Mouse (Mus musculus): ENCODE measurements at regions not wholly inside any gene's neighbourhood (a gene's known extent, or its start where the extent isn't known, plus 50 kb on each side); places are given as distances from the start of the nearest gene placed in this dataset.

DNA sequence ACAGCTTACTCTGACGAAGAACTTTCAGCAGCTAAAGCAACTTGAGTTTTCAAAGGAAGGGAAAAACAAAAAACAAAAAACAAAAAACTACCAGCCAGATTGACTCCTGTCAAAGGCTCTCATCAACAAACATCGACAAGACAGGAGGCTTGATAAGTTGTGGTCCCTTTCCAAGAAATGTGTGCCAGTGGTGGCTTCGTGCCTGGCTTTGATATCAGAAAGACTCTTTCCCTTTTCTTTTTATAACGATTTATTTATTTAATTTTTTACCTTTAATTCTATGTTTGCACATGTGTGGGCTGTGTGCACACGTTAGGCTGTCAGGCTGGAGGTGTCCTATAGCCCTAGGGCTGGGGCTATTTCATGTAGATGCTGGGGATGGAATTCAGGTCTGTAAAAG is 60.4 kb downstream of the Dact1 start:
- Histone ChIP-seq H3K4me3 (ENCODE audit: low read depth, low read length) (no peak overlapping the region), H3K4me1 (ENCODE audit: control insufficient read depth, insufficient read depth, low read length) (no peaks in the 10 kb centered on the region), H3K36me3 (replicated peaks; ENCODE audit: control insufficient read depth, insufficient read depth, low read depth, low read length) (no peaks in the 10 kb centered on the region), H3K4me2 (ENCODE audit: low read depth, low read length) (no peak overlapping the region), H3K27me3 (ENCODE audit: control insufficient read depth, insufficient read depth, low read length) (no peaks in the 10 kb centered on the region), H3K9me3 (replicated peaks; ENCODE audit: control insufficient read depth, low read length) (no peaks in the 10 kb centered on the region), H3K27ac (replicated peaks; ENCODE audit: low read depth, low read length) (no peak overlapping the region), H3K9ac (replicated peaks; ENCODE audit: low read length) (no peak overlapping the region)
- ATAC-seq (replicated peaks; ENCODE audit: insufficient number of reproducible peaks, low FRiP score, low TSS enrichment, low read depth) (no peak), DNase-seq (ENCODE audit: low spot score) (no peak)
- 57% methylated on average over 5 of the region's 5 CpGs for WGBS

DNA sequence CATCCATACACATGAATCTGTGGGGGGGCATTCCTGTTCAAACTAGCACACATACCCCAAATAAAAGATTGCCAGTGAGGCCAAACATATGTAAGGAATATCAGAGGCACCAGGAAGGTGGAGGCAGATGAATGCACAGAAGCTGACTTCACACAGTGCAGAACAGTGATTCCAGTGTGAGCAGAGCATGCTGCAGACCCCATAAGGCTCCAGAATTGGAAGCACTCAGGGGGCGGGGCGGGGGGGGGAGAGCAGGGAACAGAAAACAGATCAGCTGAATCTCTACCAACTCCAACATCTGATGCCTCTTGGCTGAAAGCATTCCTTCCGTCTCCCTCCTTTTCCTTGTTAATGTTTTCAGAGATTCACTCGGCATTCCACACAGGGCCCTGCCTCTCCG is 62.3 kb downstream of the Dact1 start:
- DNase-seq (ENCODE audit: low spot score) = no peak
- Histone ChIP-seq H3K4me3 (ENCODE audit: low read depth, low read length) (no peak overlapping the region), H3K27ac (replicated peaks; ENCODE audit: low read depth, low read length) (no peak overlapping the region), H3K4me1 (ENCODE audit: control insufficient read depth, insufficient read depth, low read length) (no peaks in the 10 kb centered on the region), H3K36me3 (replicated peaks; ENCODE audit: control insufficient read depth, insufficient read depth, low read depth, low read length) (no peaks in the 10 kb centered on the region), H3K9ac (replicated peaks; ENCODE audit: low read length) (no peak overlapping the region), H3K27me3 (ENCODE audit: control insufficient read depth, insufficient read depth, low read length) (no peaks in the 10 kb centered on the region), H3K9me3 (replicated peaks; ENCODE audit: control insufficient read depth, low read length) (no peaks in the 10 kb centered on the region), H3K4me2 (ENCODE audit: low read depth, low read length) (no peak overlapping the region)
- WGBS = 65% methylated on average over 5 of the region's 5 CpGs
- no peak for ATAC-seq (replicated peaks; ENCODE audit: insufficient number of reproducible peaks, low FRiP score, low TSS enrichment, low read depth)

DNA sequence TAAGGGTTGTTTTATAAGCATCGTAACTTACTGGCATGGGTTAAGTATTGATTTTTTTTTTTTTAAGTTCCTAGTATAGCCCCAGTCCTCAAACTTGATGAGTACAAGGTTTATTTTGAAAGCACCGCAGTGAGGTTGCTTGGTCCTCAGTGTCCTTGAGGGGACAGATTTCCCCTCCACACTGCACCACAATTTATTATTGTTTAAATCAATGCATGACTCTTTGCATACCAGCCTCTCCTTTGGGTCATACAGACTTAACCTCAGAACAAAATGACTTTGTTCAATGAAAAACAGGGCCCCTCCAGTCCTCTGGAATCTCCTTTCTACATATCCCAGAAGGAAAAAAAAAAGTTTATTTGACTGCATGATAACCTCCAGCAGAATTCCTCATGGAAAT is 63.9 kb downstream of the Dact1 start:
- 48% methylated on average over 2 of the region's 2 CpGs for WGBS
- Histone ChIP-seq H3K4me3 (ENCODE audit: low read depth, low read length) (no peak overlapping the region), H3K9ac (replicated peaks; ENCODE audit: low read length) (no peak overlapping the region), H3K4me2 (ENCODE audit: low read depth, low read length) (no peak overlapping the region), H3K4me1 (ENCODE audit: control insufficient read depth, insufficient read depth, low read length) (no peaks in the 10 kb centered on the region), H3K27me3 (ENCODE audit: control insufficient read depth, insufficient read depth, low read length) (no peaks in the 10 kb centered on the region), H3K27ac (replicated peaks; ENCODE audit: low read depth, low read length) (no peak overlapping the region), H3K9me3 (replicated peaks; ENCODE audit: control insufficient read depth, low read length) (no peaks in the 10 kb centered on the region), H3K36me3 (replicated peaks; ENCODE audit: control insufficient read depth, insufficient read depth, low read depth, low read length) (no peaks in the 10 kb centered on the region)
- no peak for DNase-seq (ENCODE audit: low spot score)
- ATAC-seq (replicated peaks; ENCODE audit: insufficient number of reproducible peaks, low FRiP score, low TSS enrichment, low read depth) = no peak

DNA sequence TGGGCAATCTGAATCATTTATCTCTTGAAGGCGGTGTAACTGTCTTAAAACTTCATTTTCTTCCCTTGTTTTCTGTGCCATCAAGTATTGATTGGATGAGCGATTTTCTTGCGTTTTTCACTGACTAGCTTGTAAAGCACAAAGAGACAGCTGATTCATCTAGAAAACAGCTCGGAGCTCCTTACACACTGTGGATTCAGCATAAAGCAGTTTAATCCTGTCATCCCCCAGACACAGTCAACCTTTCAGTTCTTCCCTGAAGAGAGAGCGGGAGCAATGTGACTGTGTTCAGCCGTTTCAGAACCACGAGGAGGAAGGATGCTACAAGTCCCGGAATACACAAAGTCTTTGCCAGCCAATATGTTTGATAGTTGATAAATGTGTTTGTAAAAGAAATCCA is 66.8 kb downstream of the Dact1 start:
- H3K27me3 ChIP-seq (ENCODE audit: control insufficient read depth, insufficient read depth, low read length) = no peaks in the 10 kb centered on the region
- ATAC-seq (replicated peaks; ENCODE audit: insufficient number of reproducible peaks, low FRiP score, low TSS enrichment, low read depth) = no peak
- no peaks in the 10 kb centered on the region for H3K4me1 ChIP-seq (ENCODE audit: control insufficient read depth, insufficient read depth, low read length)
- H3K27ac ChIP-seq (replicated peaks; ENCODE audit: low read depth, low read length) = no peak overlapping the region
- H3K4me2 ChIP-seq (ENCODE audit: low read depth, low read length) = no peak overlapping the region
- 69% methylated on average over 8 of the region's 8 CpGs for WGBS
- H3K9me3 ChIP-seq (replicated peaks; ENCODE audit: control insufficient read depth, low read length) = no peaks in the 10 kb centered on the region
- no peak for DNase-seq (ENCODE audit: low spot score)
- H3K4me3 ChIP-seq (ENCODE audit: low read depth, low read length) = no peak overlapping the region
- no peak overlapping the region for H3K9ac ChIP-seq (replicated peaks; ENCODE audit: low read length)
- no peaks in the 10 kb centered on the region for H3K36me3 ChIP-seq (replicated peaks; ENCODE audit: control insufficient read depth, insufficient read depth, low read depth, low read length)

DNA sequence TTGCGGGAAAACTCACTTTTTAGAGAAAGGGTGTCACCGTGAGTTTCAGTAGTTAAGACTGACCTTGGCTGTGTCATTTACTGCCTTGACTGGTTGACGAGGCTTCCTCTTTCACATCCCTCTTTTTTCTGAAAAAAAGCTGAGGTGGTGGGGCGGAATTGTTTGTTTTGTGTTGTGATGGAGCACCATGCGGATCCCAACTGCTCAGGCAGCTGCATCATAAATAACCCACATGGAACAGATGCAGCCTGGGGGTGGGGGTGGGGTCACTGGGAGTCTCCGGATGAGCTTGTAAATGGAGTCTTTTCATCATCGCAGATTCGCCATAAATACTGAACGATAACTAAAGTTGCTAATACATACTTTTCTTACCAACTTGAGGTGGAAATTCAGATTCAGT is 67.3 kb downstream of the Dact1 start:
- ATAC-seq (replicated peaks; ENCODE audit: insufficient number of reproducible peaks, low FRiP score, low TSS enrichment, low read depth) (no peak), DNase-seq (ENCODE audit: low spot score) (no peak)
- H3K9ac ChIP-seq (replicated peaks; ENCODE audit: low read length) = no peak overlapping the region
- 56% methylated on average over 9 of the region's 9 CpGs for WGBS
- H3K27ac ChIP-seq (replicated peaks; ENCODE audit: low read depth, low read length) = no peak overlapping the region
- no peak overlapping the region for H3K4me3 ChIP-seq (ENCODE audit: low read depth, low read length)
- no peaks in the 10 kb centered on the region for H3K4me1 ChIP-seq (ENCODE audit: control insufficient read depth, insufficient read depth, low read length)
- no peaks in the 10 kb centered on the region for H3K27me3 ChIP-seq (ENCODE audit: control insufficient read depth, insufficient read depth, low read length)
- no peaks in the 10 kb centered on the region for H3K9me3 ChIP-seq (replicated peaks; ENCODE audit: control insufficient read depth, low read length)
- H3K36me3 ChIP-seq (replicated peaks; ENCODE audit: control insufficient read depth, insufficient read depth, low read depth, low read length) = no peaks in the 10 kb centered on the region
- H3K4me2 ChIP-seq (ENCODE audit: low read depth, low read length) = no peak overlapping the region

DNA sequence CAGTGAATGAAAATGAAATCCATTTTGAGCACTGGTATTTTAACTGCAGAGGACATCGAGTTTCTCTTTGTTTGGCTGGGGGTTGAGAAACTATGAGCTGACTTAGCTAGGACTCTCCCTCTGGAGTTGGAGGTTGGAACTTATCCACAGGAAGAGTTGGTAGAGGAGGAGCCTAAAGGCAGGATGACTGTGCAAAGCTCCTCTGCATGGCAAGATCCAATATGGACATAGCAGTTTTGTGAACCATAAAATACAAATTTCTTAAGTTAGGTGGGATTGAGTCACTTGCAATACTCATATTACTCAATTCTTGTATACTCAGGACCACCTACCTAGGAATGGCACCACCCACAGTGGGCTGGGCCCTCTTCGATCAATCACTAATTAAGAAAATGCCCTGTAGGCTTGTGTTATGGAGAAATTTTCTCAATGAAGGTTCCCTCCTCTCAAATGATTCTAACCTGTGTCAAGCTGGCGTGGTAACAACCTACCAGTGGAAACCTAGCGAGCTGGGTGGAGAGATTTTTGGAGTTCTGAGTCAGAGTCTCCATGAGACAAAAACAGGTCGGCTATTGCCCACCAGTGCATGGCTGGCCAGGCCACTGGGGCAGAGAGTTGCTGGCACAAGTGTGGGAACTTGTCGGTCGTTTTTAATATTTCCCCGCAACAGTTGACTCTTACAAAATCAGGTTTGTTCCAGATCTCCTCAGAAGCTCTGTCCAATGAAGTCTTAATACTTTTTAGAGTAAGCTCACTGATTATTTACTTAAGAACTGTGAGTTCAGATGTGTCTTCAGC is 70.1 kb downstream of the Dact1 start:
- no peak for DNase-seq (ENCODE audit: low spot score)
- H3K4me1 ChIP-seq (ENCODE audit: control insufficient read depth, insufficient read depth, low read length) = no peaks in the 10 kb centered on the region
- no peak overlapping the region for H3K27ac ChIP-seq (replicated peaks; ENCODE audit: low read depth, low read length)
- no peaks in the 10 kb centered on the region for H3K36me3 ChIP-seq (replicated peaks; ENCODE audit: control insufficient read depth, insufficient read depth, low read depth, low read length)
- no peaks in the 10 kb centered on the region for H3K9me3 ChIP-seq (replicated peaks; ENCODE audit: control insufficient read depth, low read length)
- ATAC-seq (replicated peaks; ENCODE audit: insufficient number of reproducible peaks, low FRiP score, low TSS enrichment, low read depth) = no peak
- H3K4me3 ChIP-seq (ENCODE audit: low read depth, low read length) = no peak overlapping the region
- no peaks in the 10 kb centered on the region for H3K27me3 ChIP-seq (ENCODE audit: control insufficient read depth, insufficient read depth, low read length)
- no peak overlapping the region for H3K4me2 ChIP-seq (ENCODE audit: low read depth, low read length)
- no peak overlapping the region for H3K9ac ChIP-seq (replicated peaks; ENCODE audit: low read length)
- 86% methylated on average over 8 of the region's 8 CpGs for WGBS

DNA sequence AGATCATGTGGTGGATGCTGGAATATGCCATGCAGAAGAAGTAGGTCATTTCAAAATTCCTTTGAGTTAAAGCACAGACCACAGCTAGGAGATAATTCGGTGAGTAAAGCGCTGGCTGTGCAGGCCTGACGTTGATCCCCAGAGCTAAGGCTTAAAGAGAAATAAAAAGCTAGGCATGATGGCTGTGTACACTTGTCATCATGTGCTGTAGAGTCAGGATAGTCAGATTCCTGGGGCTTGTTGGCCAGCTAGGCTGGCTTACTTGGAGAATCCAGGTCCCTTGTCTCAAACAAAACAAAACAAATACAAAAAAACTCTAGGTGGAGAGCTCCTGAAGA is 70.7 kb downstream of the Dact1 start:
- 84% methylated on average over 3 of the region's 3 CpGs for WGBS
- no peak overlapping the region for H3K27ac ChIP-seq (replicated peaks; ENCODE audit: low read depth, low read length)
- H3K27me3 ChIP-seq (ENCODE audit: control insufficient read depth, insufficient read depth, low read length) = no peaks in the 10 kb centered on the region
- H3K4me3 ChIP-seq (ENCODE audit: low read depth, low read length) = no peak overlapping the region
- DNase-seq (ENCODE audit: low spot score) = no peak
- no peaks in the 10 kb centered on the region for H3K4me1 ChIP-seq (ENCODE audit: control insufficient read depth, insufficient read depth, low read length)
- H3K4me2 ChIP-seq (ENCODE audit: low read depth, low read length) = no peak overlapping the region
- H3K36me3 ChIP-seq (replicated peaks; ENCODE audit: control insufficient read depth, insufficient read depth, low read depth, low read length) = no peaks in the 10 kb centered on the region
- ATAC-seq (replicated peaks; ENCODE audit: insufficient number of reproducible peaks, low FRiP score, low TSS enrichment, low read depth) = no peak
- H3K9ac ChIP-seq (replicated peaks; ENCODE audit: low read length) = no peak overlapping the region
- H3K9me3 ChIP-seq (replicated peaks; ENCODE audit: control insufficient read depth, low read length) = no peaks in the 10 kb centered on the region

DNA sequence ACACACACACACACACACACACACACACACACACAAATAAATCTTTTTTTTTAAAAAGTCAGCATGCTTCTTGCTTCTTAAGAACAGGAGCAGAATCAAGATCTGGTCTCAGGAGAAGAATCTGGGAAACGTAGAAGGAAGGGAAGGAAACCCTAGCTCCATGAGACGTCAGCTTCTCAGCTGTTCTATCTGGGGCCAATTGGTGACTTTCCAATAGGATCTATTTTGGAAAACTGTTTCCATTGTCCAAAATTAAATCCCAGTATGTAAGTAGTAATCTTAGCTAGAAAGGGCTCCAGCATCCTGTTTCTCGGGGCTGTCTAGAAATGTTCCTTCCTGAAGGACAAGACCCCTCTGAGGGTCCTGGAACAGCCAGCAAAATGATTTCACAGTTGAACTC is 76.6 kb downstream of the Dact1 start:
- WGBS = 85% methylated on average over 3 of the region's 3 CpGs
- no peaks in the 10 kb centered on the region for H3K27me3 ChIP-seq (ENCODE audit: control insufficient read depth, insufficient read depth, low read length)
- H3K4me1 ChIP-seq (ENCODE audit: control insufficient read depth, insufficient read depth, low read length) = no peaks in the 10 kb centered on the region

More for the DNA sequence above, 76.6 kb downstream of the Dact1 start:
- Histone ChIP-seq H3K9ac (replicated peaks; ENCODE audit: low read length) (no peak overlapping the region), H3K27ac (replicated peaks; ENCODE audit: low read depth, low read length) (no peak overlapping the region), H3K4me2 (ENCODE audit: low read depth, low read length) (no peak overlapping the region), H3K36me3 (replicated peaks; ENCODE audit: control insufficient read depth, insufficient read depth, low read depth, low read length) (no peaks in the 10 kb centered on the region), H3K9me3 (replicated peaks; ENCODE audit: control insufficient read depth, low read length) (no peaks in the 10 kb centered on the region), H3K4me3 (ENCODE audit: low read depth, low read length) (no peak overlapping the region)
- no peak for ATAC-seq (replicated peaks; ENCODE audit: insufficient number of reproducible peaks, low FRiP score, low TSS enrichment, low read depth)
- DNase-seq (ENCODE audit: low spot score) = no peak
